Mouse (Mus musculus): ENCODE measurements around the gene Akap1. TPM values are rescaled to one million over a fixed set of nuclear protein-coding genes. Genes with fewer than 3 reads are reported as not detected.
"Not testable (repeated sequence)": the region's sequence is repeated elsewhere in the genome, so short reads cannot be mapped to it uniquely, and the experiment has no call there.

Gene Akap1
- polyA plus RNA-seq, 1 experiment from 2014 or later, result 26.9 TPM

GRCm38 (mm10) chr11:88895235-88895634 is 30.8 kb upstream of the Akap1 start:
- not testable (repeated sequence) for H3K4me3 ChIP-seq; ATAC-seq (ENCODE audit: low FRiP score); H3K4me2 ChIP-seq

GRCm38 (mm10) chr11:88894279-88894678 is 29.9 kb upstream of the Akap1 start:
- H3K9me3 ChIP-seq; H3K27ac ChIP-seq; H3K4me1 ChIP-seq (replicated peaks); ATAC-seq (ENCODE audit: low FRiP score); H3K36me3 ChIP-seq; H3K4me3 ChIP-seq; H3K9ac ChIP-seq; H3K4me2 ChIP-seq: not testable (repeated sequence)
- peaks cover 13% of the 10 kb centered on the region for H3K27me3 ChIP-seq
- 97% methylated on average over 11 of the region's 14 CpGs for WGBS

More at GRCm38 (mm10) chr11:88895235-88895634, 30.8 kb upstream of the Akap1 start:
- 41% methylated on average over 18 of the region's 20 CpGs for WGBS
- H3K9ac ChIP-seq; H3K9me3 ChIP-seq; H3K4me1 ChIP-seq (replicated peaks); H3K27ac ChIP-seq; H3K36me3 ChIP-seq: not testable (repeated sequence)
- peaks cover 14% of the 10 kb centered on the region for H3K27me3 ChIP-seq

GRCm38 (mm10) chr11:88893501-88893900 is 29.1 kb upstream of the Akap1 start:
- not testable (repeated sequence) for H3K36me3 ChIP-seq; H3K9ac ChIP-seq; H3K9me3 ChIP-seq; H3K4me2 ChIP-seq; ATAC-seq (ENCODE audit: low FRiP score); H3K4me3 ChIP-seq; H3K4me1 ChIP-seq (replicated peaks); H3K27ac ChIP-seq
- peaks cover 11% of the 10 kb centered on the region for H3K27me3 ChIP-seq
- 95% methylated on average over 3 of the region's 8 CpGs for WGBS

GRCm38 (mm10) chr11:88892789-88893188 is 28.4 kb upstream of the Akap1 start:
- H3K27me3 ChIP-seq, result peaks cover 10% of the 10 kb centered on the region
- not testable (repeated sequence) for H3K4me3 ChIP-seq; H3K4me2 ChIP-seq; H3K36me3 ChIP-seq; ATAC-seq (ENCODE audit: low FRiP score); H3K9ac ChIP-seq; H3K9me3 ChIP-seq; H3K4me1 ChIP-seq (replicated peaks); H3K27ac ChIP-seq
- 96% methylated on average over 23 of the region's 24 CpGs for WGBS

- not testable (repeated sequence) for ATAC-seq (ENCODE audit: low FRiP score); H3K36me3 ChIP-seq; H3K9me3 ChIP-seq; H3K9ac ChIP-seq; H3K4me3 ChIP-seq; H3K4me2 ChIP-seq; H3K27me3 ChIP-seq; H3K4me1 ChIP-seq (replicated peaks); H3K27ac ChIP-seq
- WGBS, result 95% methylated on average over 19 of the region's 24 CpGs
Observed at GRCm38 (mm10) chr11:88891921-88892561, 27.7 kb upstream of the Akap1 start.

GRCm38 (mm10) chr11:88891446-88891845 is 27.1 kb upstream of the Akap1 start:
- H3K9ac ChIP-seq; ATAC-seq (ENCODE audit: low FRiP score); H3K4me2 ChIP-seq; H3K4me1 ChIP-seq (replicated peaks); H3K27me3 ChIP-seq; H3K4me3 ChIP-seq; H3K27ac ChIP-seq; H3K36me3 ChIP-seq; H3K9me3 ChIP-seq: not testable (repeated sequence)
- 98% methylated on average over 11 of the region's 12 CpGs for WGBS

GRCm38 (mm10) chr11:88890904-88891303 is 26.5 kb upstream of the Akap1 start:
- 93% methylated on average over 6 of the region's 11 CpGs for WGBS
- not testable (repeated sequence) for H3K4me2 ChIP-seq; H3K4me1 ChIP-seq (replicated peaks); ATAC-seq (ENCODE audit: low FRiP score); H3K27me3 ChIP-seq; H3K4me3 ChIP-seq; H3K27ac ChIP-seq; H3K36me3 ChIP-seq; H3K9ac ChIP-seq; H3K9me3 ChIP-seq

GRCm38 (mm10) chr11:88888996-88889395 is 24.6 kb upstream of the Akap1 start:
- 95% methylated on average over 2 of the region's 2 CpGs for WGBS
- H3K9me3 ChIP-seq, result no peaks in the 10 kb centered on the region
- H3K36me3 ChIP-seq, result no peaks in the 10 kb centered on the region
- no peaks in the 10 kb centered on the region for H3K4me1 ChIP-seq (replicated peaks)
- H3K4me3 ChIP-seq, result no peak overlapping the region
- ATAC-seq (ENCODE audit: low FRiP score), result no peak
- H3K9ac ChIP-seq, result no peak overlapping the region
- H3K27ac ChIP-seq, result no peak overlapping the region
- no peaks in the 10 kb centered on the region for H3K27me3 ChIP-seq
- no peak overlapping the region for H3K4me2 ChIP-seq

- H3K27me3 ChIP-seq, result no peaks in the 10 kb centered on the region
- H3K4me3 ChIP-seq, result no peak overlapping the region
- H3K9ac ChIP-seq, result no peak overlapping the region
- WGBS, result 75% methylated on average over 8 of the region's 8 CpGs
- no peaks in the 10 kb centered on the region for H3K9me3 ChIP-seq
- no peak overlapping the region for H3K4me2 ChIP-seq
- no peak overlapping the region for H3K27ac ChIP-seq
- no peaks in the 10 kb centered on the region for H3K36me3 ChIP-seq
- H3K4me1 ChIP-seq (replicated peaks), result no peaks in the 10 kb centered on the region
- no peak for ATAC-seq (ENCODE audit: low FRiP score)
Observed at GRCm38 (mm10) chr11:88884376-88885065, 20.1 kb upstream of the Akap1 start.

- H3K27ac ChIP-seq, result no peak overlapping the region
- WGBS, result 92% methylated on average over 12 of the region's 12 CpGs
- peaks cover 8% of the 10 kb centered on the region for H3K4me1 ChIP-seq (replicated peaks)
Observed at GRCm38 (mm10) chr11:88878011-88878410, 13.6 kb upstream of the Akap1 start.

GRCm38 (mm10) chr11:88873667-88874030 is 9.3 kb upstream of the Akap1 start:
- 3% methylated on average over 10 of the region's 10 CpGs for WGBS
- Histone ChIP-seq H3K27me3 (peaks cover 44% of the 10 kb centered on the region), H3K4me1 (replicated peaks) (peaks cover 9% of the 10 kb centered on the region), H3K9me3 (no peaks in the 10 kb centered on the region), H3K36me3 (no peaks in the 10 kb centered on the region), H3K4me2 (peak overlapping the region; percentile 57), H3K27ac (no peak overlapping the region), H3K4me3 (peak overlapping the region; percentile 34), H3K9ac (peak overlapping the region; percentile 26)
- no peak for ATAC-seq (ENCODE audit: low FRiP score)

More at GRCm38 (mm10) chr11:88878011-88878410, 13.6 kb upstream of the Akap1 start:
- Histone ChIP-seq H3K9me3 (no peaks in the 10 kb centered on the region), H3K9ac (no peak overlapping the region), H3K4me3 (no peak overlapping the region), H3K27me3 (peaks cover 25% of the 10 kb centered on the region), H3K4me2 (no peak overlapping the region), H3K36me3 (no peaks in the 10 kb centered on the region)
- ATAC-seq (ENCODE audit: low FRiP score), result no peak

GRCm38 (mm10) chr11:88873027-88873666 is 8.8 kb upstream of the Akap1 start:
- H3K9me3 ChIP-seq, result no peaks in the 10 kb centered on the region
- ATAC-seq (ENCODE audit: low FRiP score), result no peak
- peaks cover 44% of the 10 kb centered on the region for H3K27me3 ChIP-seq
- H3K4me1 ChIP-seq (replicated peaks), result peaks cover 9% of the 10 kb centered on the region
- peak overlapping the region; percentile 57 for H3K4me2 ChIP-seq
- WGBS, result 4% methylated on average over 20 of the region's 20 CpGs
- H3K9ac ChIP-seq, result peak overlapping the region; percentile 26
- no peak overlapping the region for H3K27ac ChIP-seq
- peak overlapping the region; percentile 34 for H3K4me3 ChIP-seq
- H3K36me3 ChIP-seq, result no peaks in the 10 kb centered on the region
